In the genomic region with DNA sequence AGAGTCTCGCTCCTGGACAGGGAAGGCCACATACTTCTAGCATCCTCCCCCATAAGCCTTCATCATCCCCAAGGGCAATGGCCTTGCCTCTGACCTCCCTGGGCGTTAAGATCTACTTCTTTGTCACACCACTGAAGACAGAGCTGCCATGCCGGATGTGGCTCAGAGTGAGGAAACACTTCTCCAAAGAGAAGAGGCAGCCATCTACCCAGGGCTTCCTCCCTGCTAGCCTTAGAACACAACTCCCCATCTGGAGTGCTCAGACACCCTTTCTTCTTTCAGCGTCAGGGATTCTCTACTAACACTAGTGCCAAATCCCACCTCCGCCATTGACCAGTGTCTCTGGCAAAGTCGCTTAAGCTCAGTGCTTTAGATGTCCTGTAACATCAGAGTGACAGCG, we compare ENCODE assay signal across 22 mouse cellular contexts. TPM values are rescaled to one million over a fixed set of nuclear protein-coding genes. Genes with fewer than 3 reads are reported as not detected.
DNase-seq lines count a peak whose midpoint lies in the region; ATAC-seq lines count a peak whose summit lies in the region.
"Had no signal": no experiment of that assay in that cellular context is flagged by ENCODE, and none has a peak within 500 bp of the region (broad histone marks: within the 10 kb centered on the region; RNA-seq: fewer than 3 reads in every experiment).

No protein-coding gene starts in this region.

- no peak overlapping the region for H3K4me3 ChIP-seq in limb, embryonic 13.5 days
- H3K4me3 ChIP-seq in limb, embryonic 10.5 days = no peak overlapping the region
- no peak overlapping the region for H3K4me3 ChIP-seq in midbrain, embryonic 10.5 days
- H3K4me3 ChIP-seq: hindbrain, embryonic 12.5 days; limb, embryonic 12.5 days; liver, embryonic 13.5 days; lung, embryonic 15.5 days; neural tube, embryonic 15.5 days had no signal

- no peak overlapping the region for H3K9ac ChIP-seq in limb, embryonic 13.5 days
- H3K9ac ChIP-seq: hindbrain, embryonic 12.5 days; limb, embryonic 12.5 days; liver, embryonic 13.5 days; lung, embryonic 15.5 days; neural tube, embryonic 15.5 days had no signal

- WGBS in limb, embryonic 13.5 days = 79% methylated on average over 7 of the region's 7 CpGs
- 77% methylated on average over 7 of the region's 7 CpGs for WGBS in limb, embryonic 10.5 days
- WGBS in midbrain, embryonic 10.5 days = 83% methylated on average over 7 of the region's 7 CpGs

- no peak for ATAC-seq in limb, embryonic 13.5 days (ENCODE audit: low FRiP score, low read depth)
- ATAC-seq in granulocyte monocyte progenitor cell, adult 5-6 weeks (replicated peaks; ENCODE audit: poor library complexity, severe bottlenecking) = peak; percentile 28; the same call in 1 of the 2 replicates
- ATAC-seq: forebrain, embryonic 16.5 days had no signal

- H3K9me3 ChIP-seq in limb, embryonic 13.5 days = no peaks in the 10 kb centered on the region
- no peaks in the 10 kb centered on the region for H3K9me3 ChIP-seq in limb, embryonic 10.5 days (replicated peaks)
- no peaks in the 10 kb centered on the region for H3K9me3 ChIP-seq in midbrain, embryonic 10.5 days (replicated peaks)
- H3K9me3 ChIP-seq: hindbrain, embryonic 12.5 days; limb, embryonic 12.5 days; liver, embryonic 13.5 days; lung, embryonic 15.5 days; neural tube, embryonic 15.5 days had no signal

- H3K4me2 ChIP-seq in limb, embryonic 13.5 days (replicated peaks) = peak overlapping the region; percentile 75
- H3K4me2 ChIP-seq: liver, embryonic 13.5 days had no signal

- DNase-seq in limb, embryonic 10.5 days (ENCODE audit: low spot score) = no peak
- DNase-seq in CD4-positive, CD25-positive, alpha-beta regulatory T cell, adult 2 months (ENCODE audit: low read depth, low spot score) = peak; percentile 29
- DNase-seq in thymus, postnatal 14 days = peak; percentile 54
- no peak for DNase-seq in frontal cortex, postnatal 36 days (ENCODE audit: low spot score in 2 of 2)
- DNase-seq in midbrain, embryonic 10.5 days (ENCODE audit: low spot score) = no peak
- no peak for DNase-seq in retina, postnatal 1 day
- DNase-seq: adrenal gland, postnatal 36 days; cerebellum, adult 11-12 months; cerebellum, postnatal 10 days; gastrocnemius, postnatal 36 days; kidney, adult 11 months; liver, embryonic 13.5 days; lung, postnatal 4 days had no signal

- H3K27ac ChIP-seq in limb, embryonic 13.5 days = no peak overlapping the region
- no peak overlapping the region for H3K27ac ChIP-seq in limb, embryonic 10.5 days
- no peak overlapping the region for H3K27ac ChIP-seq in midbrain, embryonic 10.5 days (replicated peaks)
- H3K27ac ChIP-seq: hindbrain, embryonic 12.5 days; limb, embryonic 12.5 days; liver, embryonic 13.5 days; lung, embryonic 15.5 days; neural tube, embryonic 15.5 days had no signal

- peaks cover 92% of the 10 kb centered on the region for H3K4me1 ChIP-seq in limb, embryonic 13.5 days
- peaks cover 68% of the 10 kb centered on the region for H3K4me1 ChIP-seq in limb, embryonic 10.5 days
- H3K4me1 ChIP-seq in midbrain, embryonic 10.5 days = peaks cover 62% of the 10 kb centered on the region

- peaks cover 34% of the 10 kb centered on the region for H3K27me3 ChIP-seq in limb, embryonic 13.5 days
- peaks cover 81% of the 10 kb centered on the region for H3K27me3 ChIP-seq in limb, embryonic 10.5 days (ENCODE audit: low read depth, poor library complexity, severe bottlenecking)
- peaks cover 68% of the 10 kb centered on the region for H3K27me3 ChIP-seq in midbrain, embryonic 10.5 days (ENCODE audit: low read depth, poor library complexity, severe bottlenecking)

- peaks cover 35% of the 10 kb centered on the region for H3K36me3 ChIP-seq in limb, embryonic 13.5 days
- peaks cover 26% of the 10 kb centered on the region for H3K36me3 ChIP-seq in limb, embryonic 10.5 days
- 0 out of 2 replicates have a peak, but pooled peaks cover 7% of the 10 kb centered on the region for H3K36me3 ChIP-seq in midbrain, embryonic 10.5 days
- H3K36me3 ChIP-seq: liver, embryonic 13.5 days; neural tube, embryonic 15.5 days had no signal

RNA-seq across cellular contexts. Expression of gene Myl3, which starts 7.5 kb away (rescaled TPM):
- 3.5 and 4.8 TPM in 2 replicates for polyA plus RNA-seq in limb, embryonic 13.5 days (2015; fragmentation: Nextera tagmentation; extraction: Ambion mirVana)
- 1.7 and 3.5 TPM in 2 replicates for polyA plus RNA-seq in limb, embryonic 10.5 days (2016; fragmentation: Nextera tagmentation; extraction: Ambion mirVana)
- not detected in 2 replicates for total RNA-seq in granulocyte monocyte progenitor cell, adult 5-6 weeks (2014; fragmentation: Nextera tagmentation)
- total RNA-seq in granulocyte monocyte progenitor cell, adult 5-6 weeks (2017) = not detected in 2 replicates
- polyA plus RNA-seq in midbrain, embryonic 10.5 days (2016; fragmentation: Nextera tagmentation; extraction: Ambion mirVana) = 0.36 and 0.51 TPM in 2 replicates
- total RNA-seq: midbrain, postnatal 0 days had no signal
- polyA plus RNA-seq: midbrain, postnatal 0 days; small intestine, adult 2 months had no signal

RNA-seq across cellular contexts. Expression of gene Pth1r, which starts 12.8 kb away (rescaled TPM):
- 91.1 and 97.7 TPM in 2 replicates for polyA plus RNA-seq in limb, embryonic 13.5 days (2015; fragmentation: Nextera tagmentation; extraction: Ambion mirVana)
- polyA plus RNA-seq in limb, embryonic 10.5 days (2016; fragmentation: Nextera tagmentation; extraction: Ambion mirVana) = 36.3 and 49.2 TPM in 2 replicates
- total RNA-seq in granulocyte monocyte progenitor cell, adult 5-6 weeks (2014; fragmentation: Nextera tagmentation) = 1.2 TPM in 1 of 2 replicates, not detected in the other
- 0.10 and 2.5 TPM in 2 replicates for total RNA-seq in granulocyte monocyte progenitor cell, adult 5-6 weeks (2017)
- polyA plus RNA-seq in midbrain, embryonic 10.5 days (2016; fragmentation: Nextera tagmentation; extraction: Ambion mirVana) = 30.9 and 33.9 TPM in 2 replicates

Comparison
In these comparisons a context has a peak if more than half of its experiments do, and no peak if none do; other contexts are left out.
1. DNase-seq: peak in CD4-positive, CD25-positive, alpha-beta regulatory T cell, adult 2 months (single experiment) and thymus, postnatal 14 days (single experiment); none in limb, embryonic 10.5 days (single experiment), frontal cortex, postnatal 36 days (0 of 2), midbrain, embryonic 10.5 days (single experiment) and retina, postnatal 1 day (single experiment).